Mouse (Mus musculus) retina, adult 2 months (tissue): Measurements from ENCODE around the gene Cep112.

Experiments
- DNase-seq: peaks from one replicate; pipeline ENCODE4 v3.0.0-alpha.2; 2012; ENCODE audit warnings: low read depth, low spot score

The Cep112 gene

GRCm38 (mm10) chr11:108424889-108425591 lies at the start of gene Cep112:
Gene Cep112 (plus strand): TSS chr11:108425192.
- peak; percentile 65 for DNase-seq

- no peak for DNase-seq
Observed at GRCm38 (mm10) chr11:108376815-108377214, 48.2 kb upstream of the Cep112 start.

GRCm38 (mm10) chr11:108377680-108378362 lies 47.2 kb upstream of the Cep112 start:
- DNase-seq: peak; percentile 42

GRCm38 (mm10) chr11:108378363-108378751 lies 46.6 kb upstream of the Cep112 start:
- no peak for DNase-seq

GRCm38 (mm10) chr11:108382664-108383063 lies 42.3 kb upstream of the Cep112 start:
- no peak for DNase-seq

GRCm38 (mm10) chr11:108384920-108385665 lies 39.9 kb upstream of the Cep112 start:
- no peak for DNase-seq

GRCm38 (mm10) chr11:108385666-108386024 lies 39.3 kb upstream of the Cep112 start:
- DNase-seq: no peak

GRCm38 (mm10) chr11:108395061-108395460 lies 29.9 kb upstream of the Cep112 start:
- DNase-seq: no peak

GRCm38 (mm10) chr11:108396076-108396829 lies 28.7 kb upstream of the Cep112 start:
- DNase-seq: no peak

GRCm38 (mm10) chr11:108409876-108410644 lies 14.9 kb upstream of the Cep112 start:
- DNase-seq: no peak

- no peak for DNase-seq
Observed at GRCm38 (mm10) chr11:108416360-108416759, 8.6 kb upstream of the Cep112 start.

GRCm38 (mm10) chr11:108418540-108418939 lies 6.5 kb upstream of the Cep112 start:
- peak; percentile 34 for DNase-seq

GRCm38 (mm10) chr11:108419242-108419641 lies 5.8 kb upstream of the Cep112 start:
- no peak for DNase-seq

- no peak for DNase-seq
Observed at GRCm38 (mm10) chr11:108420751-108421150, 4.2 kb upstream of the Cep112 start.

- no peak for DNase-seq
Observed at GRCm38 (mm10) chr11:108423221-108423620, 1.8 kb upstream of the Cep112 start.

GRCm38 (mm10) chr11:108424111-108424510 lies 881 bp upstream of the Cep112 start:
- DNase-seq: no peak

GRCm38 (mm10) chr11:108425592-108425921 lies 565 bp downstream of the Cep112 start:
- DNase-seq: no peak

GRCm38 (mm10) chr11:108426086-108426485 lies 1.1 kb downstream of the Cep112 start:
- DNase-seq: no peak

- no peak for DNase-seq
Observed at GRCm38 (mm10) chr11:108427191-108427590, 2.2 kb downstream of the Cep112 start.

- no peak for DNase-seq
Observed at GRCm38 (mm10) chr11:108429076-108429475, 4.1 kb downstream of the Cep112 start.

- no peak for DNase-seq
Observed at GRCm38 (mm10) chr11:108443893-108444563, 19.0 kb downstream of the Cep112 start.
